Mouse (Mus musculus) cerebellum, adult 2 months (tissue): Measurements from ENCODE around the gene Wnt3.

ENCODE experiments used
- CTCF ChIP-seq: fragments of 200-500 bp; IDR thresholded peaks from 2 replicates; pipeline ENCODE4 v1.5.1; 2011; ENCODE audit warnings: low read depth, mild to moderate bottlenecking, control low read depth, low read length, moderate library complexity, borderline replicate concordance; ENCODE audit not compliant: insufficient read depth
- POLR2A ChIP-seq: fragments of 200-500 bp; IDR thresholded peaks from 2 replicates; pipeline ENCODE4 v1.6.1; 2011; ENCODE audit warnings: low read length, control low read depth, borderline replicate concordance; ENCODE audit not compliant: insufficient read depth

- TF ChIP-seq CTCF (no peak), POLR2A (no peak)
Observed at GRCm38 (mm10) chr11:103749306-103750089, 24.5 kb upstream of the Wnt3 start, which contains the start of gene Wnt9b.
